Mouse (Mus musculus): Measurements from ENCODE around the gene Mylk4.

DNA sequence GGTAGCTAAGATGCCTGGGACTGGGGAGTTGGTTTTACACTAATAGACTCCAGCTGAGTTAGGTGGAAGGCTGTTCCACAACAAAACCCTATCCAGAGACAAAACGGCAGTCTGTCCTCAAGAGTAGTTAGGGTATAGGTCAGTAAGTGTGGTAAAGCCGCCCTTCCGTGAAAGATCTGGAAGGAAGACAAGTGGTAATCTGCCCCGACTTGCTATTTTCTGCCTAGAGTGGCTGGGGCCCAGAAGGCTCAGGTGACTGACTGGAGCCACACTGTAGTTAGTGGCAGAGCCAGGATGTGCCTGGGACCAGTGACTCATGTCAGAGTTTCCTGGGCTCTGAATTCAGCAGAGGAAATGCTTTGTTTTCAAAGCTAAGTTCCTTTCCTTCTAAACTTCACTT, 123.5 kb downstream of the Mylk4 start:
- TF ChIP-seq CTCF (IDR thresholded peaks at IDR 0.05; ENCODE audit: extremely low read depth, insufficient read length, insufficient replicate concordance, low read depth, low read length) = no peak
- no peak for TF ChIP-seq POLR2A (IDR thresholded peaks at IDR 0.05; ENCODE audit: low read depth, low read length)
